Mouse (Mus musculus) cerebral cortex, adult 2 months (tissue): Measurements from ENCODE around the gene Hagh.

Experiments used
- WGBS: fragments of 180-500 bp; shearing (Covaris S2); methylation state at CpG from one replicate; pipeline ENCODE4 v1.1.7; 2018; 5-methylcytosine and 5-hydroxymethylcytosine counted together

Gene Hagh

DNA sequence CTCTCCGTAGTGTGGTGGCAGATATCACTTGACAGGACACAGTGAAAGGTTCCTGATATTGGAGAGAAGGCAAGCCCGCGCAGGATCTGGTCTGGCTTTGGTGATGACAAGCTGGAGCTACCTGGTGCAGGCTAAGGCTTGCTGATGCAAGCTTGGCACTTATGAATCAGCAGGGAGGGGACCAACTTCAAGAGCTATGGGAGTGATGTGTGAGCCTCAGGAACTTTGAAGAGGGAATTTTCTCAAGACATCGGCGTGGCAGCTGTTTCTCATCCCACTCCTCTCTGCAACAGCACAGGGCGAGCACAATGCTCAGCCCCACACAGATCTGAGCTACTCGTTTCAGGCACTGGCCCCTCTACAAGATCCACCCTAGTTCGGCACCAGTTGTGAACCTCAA is at the start of gene Hagh:
TSS of gene Hagh (plus strand) at position 302 of the 400 bp plus-strand sequence.
- WGBS: 53% methylated on average over 8 of the region's 8 CpGs

DNA sequence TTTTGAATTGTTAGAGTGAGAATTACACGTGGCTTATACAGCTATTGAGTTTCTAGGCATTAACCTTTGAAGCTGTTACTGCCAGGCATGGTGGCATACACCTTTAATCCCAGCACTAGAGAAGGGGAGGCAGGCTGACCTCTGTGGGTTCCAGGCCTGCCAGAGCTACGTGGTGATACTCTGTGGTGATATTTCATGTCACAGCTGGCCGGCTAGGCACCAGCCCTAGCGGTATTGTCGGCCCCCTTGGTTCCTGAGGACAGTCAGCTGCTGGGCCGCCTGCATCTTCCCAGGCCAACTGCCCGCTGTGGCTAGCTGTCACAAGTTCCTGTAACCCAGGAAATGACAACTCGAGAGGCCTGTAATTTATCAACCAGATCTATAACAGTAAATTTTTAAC is 47.8 kb upstream of the Hagh start:
- 78% methylated on average over 8 of the region's 8 CpGs for WGBS

DNA sequence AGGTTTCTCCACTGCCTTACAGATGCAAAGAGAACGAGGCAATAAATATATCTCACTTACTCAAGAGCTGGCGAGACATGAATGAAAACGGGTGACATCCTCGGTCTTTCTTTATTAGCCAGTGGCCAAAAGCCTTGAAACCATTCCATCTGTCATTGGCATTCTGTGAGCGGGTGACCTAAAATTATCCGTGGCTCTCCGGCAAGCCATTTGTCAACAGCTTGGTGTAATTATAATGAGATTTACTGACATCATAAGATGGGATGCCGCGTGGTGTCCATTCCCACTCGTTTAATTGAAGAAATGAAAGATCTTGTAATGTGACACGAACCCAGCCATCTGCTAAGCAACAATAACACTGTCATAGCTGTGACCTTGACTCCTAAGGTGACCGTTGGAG is 45.2 kb upstream of the Hagh start:
- WGBS: 66% methylated on average over 12 of the region's 12 CpGs

DNA sequence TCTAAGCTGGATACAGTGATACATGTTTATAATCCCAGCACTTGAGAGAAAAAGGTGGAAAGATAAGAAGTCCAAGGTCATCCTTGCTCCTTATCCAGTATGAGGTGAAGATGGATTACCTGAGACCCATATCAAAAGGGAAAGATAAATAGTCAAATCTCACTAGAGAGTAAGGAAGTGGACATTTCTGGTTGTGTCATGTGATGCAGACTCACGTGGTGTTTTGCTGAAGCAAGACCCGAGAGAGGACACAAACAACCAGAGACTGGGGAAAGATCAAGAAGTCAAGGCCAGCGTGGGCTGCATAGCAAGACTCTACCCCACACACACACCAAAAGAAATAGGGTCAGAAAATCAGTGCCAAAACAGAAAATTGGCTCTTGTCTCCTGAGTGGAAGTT is 43.0 kb upstream of the Hagh start:
- WGBS: 71% methylated on average over 3 of the region's 3 CpGs

DNA sequence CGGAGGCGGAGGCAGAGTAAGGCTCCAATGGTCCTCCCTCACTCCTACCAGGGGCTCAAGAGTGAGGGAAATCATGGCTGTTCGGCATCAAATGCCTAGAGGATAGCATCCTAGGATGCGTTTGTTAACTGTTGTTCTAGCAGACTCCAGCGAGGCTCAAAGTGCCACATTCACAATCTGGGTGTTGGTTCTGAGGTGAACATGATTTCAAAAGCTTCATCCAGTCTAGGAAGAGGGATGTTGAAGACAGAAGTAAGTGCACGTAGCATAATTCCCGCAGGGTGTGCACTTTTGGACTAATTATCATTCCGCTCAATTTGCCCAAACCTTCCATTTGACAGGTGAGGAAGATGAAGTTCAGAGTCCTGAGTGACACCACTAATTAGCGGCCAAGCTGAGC is 41.7 kb upstream of the Hagh start:
- WGBS: 62% methylated on average over 9 of the region's 9 CpGs

DNA sequence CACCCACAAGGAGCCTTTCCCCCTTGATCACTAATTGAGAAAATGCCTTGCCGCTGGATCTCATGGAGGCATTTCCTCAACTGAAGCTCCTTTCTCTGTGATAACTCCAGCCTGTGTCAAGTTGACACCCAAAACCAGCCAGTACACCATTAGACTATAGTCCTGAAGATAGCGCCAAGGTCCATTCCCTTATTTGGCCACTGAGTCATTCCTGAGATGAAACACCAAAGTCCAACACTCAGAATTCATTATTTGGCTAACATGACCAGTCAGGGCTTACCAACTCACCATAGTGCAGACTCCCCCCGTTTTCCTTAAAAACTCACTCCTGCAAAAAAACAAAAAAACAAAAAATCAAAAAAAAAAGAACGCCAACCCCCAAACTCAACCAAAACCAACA is 40.5 kb upstream of the Hagh start:
- WGBS: 88% methylated on average over 4 of the region's 4 CpGs

DNA sequence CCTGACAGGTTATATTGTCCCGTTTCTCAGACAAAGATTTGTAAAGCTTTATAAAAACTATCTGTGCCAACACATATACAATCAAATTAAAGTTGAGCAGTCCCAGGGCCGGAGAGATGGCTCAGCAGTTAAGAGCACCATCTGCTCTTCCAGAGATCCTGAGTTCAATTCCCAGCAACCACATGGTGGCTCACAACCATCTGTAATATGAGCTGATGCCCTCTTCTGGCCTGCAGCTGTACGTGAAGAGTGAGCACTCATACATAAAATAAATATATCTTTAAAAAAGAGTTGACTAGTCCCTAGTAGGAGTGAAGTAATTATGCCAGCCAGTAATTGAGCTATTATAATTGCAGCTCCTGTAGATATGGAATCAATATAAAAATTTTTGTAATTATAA is 39.4 kb upstream of the Hagh start:
- 66% methylated on average over 3 of the region's 3 CpGs for WGBS

DNA sequence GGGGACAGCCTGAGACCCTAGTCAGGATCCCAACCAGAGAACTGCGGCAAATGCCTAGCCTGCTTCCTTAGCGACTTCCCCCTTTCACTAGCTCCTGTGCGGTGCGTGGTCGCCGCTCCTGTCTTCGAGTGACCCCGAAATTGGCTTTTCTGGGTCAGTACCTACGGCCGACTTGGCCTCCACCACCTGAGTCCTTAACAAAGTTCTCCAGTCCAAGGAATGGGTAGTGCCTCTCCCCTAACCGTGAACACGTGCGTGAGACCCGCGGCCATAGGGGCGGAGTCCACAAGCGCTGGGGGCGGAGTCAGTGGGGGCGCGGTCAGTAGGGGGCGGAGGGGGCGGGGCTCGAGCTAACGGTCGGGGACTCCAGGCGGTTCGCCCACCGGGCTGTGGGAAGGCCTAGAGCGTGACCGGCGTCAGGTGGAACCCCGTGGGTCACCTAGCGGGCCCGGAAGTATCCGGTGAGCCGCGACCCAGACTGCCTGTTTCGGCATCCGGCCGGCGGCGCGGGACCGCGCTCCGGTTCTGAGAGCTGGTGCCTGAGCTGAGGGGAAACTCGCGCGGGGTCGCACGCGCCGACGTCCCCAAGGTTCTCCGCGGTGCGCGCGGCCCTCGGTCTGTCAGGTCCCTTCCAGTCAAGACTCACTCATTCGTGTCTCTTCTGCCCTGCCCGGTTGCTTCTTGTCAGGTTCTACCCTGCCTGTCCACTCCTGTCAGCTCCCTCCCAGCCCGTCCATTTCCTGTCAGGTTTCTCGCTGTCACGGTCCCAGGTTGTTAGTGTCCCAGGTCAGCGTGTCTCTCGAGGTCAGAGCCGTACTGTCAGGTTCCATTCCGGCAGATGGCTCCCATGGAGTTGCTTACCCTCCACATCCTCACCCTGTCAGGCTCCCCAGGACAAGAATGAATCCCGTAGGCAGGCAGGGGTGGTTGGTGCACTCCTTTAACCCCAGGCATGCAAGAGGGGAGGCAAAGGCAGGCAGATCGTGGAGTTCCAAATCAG is 35.7 kb upstream of the Hagh start, which contains the start of gene Meiob:
TSS of gene Meiob (plus strand) at position 338 of the 1,000 bp plus-strand sequence.
- 2% methylated on average over 71 of the region's 71 CpGs for WGBS

DNA sequence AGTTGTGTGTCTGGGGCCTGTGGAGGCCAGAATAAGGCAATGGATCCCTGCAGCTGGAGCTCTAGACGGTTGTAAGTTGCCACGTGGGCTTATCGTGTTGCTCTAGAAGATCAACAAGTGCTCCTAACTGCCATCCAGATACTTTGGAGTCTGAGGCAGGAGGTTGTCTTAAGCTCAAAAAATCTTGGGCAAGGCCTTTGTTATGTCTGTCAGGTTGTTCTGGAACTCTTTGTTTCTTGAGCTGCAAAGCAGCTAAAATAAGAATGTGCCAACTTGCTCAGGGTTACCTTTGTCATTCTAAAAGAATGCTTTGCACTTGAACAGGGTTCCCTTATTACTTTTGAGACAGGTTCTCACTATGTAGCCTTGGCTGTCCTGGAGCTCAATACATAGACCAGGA is 28.7 kb upstream of the Hagh start:
- WGBS: 85% methylated on average over 3 of the region's 3 CpGs

DNA sequence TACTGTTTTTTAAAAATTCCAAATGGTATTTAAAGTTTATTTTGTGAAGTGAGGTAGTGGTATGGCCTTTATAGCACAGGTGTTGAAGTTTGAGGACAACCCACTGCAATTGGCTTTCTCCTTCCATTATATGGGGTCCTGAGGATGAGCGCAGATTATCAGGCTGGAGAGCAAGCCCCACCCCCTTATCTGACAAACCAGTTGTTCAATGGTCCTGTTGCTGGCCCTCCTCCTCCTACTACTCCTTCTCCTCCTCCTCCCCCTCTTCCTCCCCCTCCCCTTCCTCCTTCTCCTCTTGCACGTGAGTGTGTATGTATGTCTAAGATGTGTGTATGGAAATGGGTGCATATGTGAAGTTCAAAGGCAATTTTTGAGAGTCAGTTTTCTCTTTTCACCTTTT is 27.7 kb upstream of the Hagh start:
- 57% methylated on average over 2 of the region's 2 CpGs for WGBS

DNA sequence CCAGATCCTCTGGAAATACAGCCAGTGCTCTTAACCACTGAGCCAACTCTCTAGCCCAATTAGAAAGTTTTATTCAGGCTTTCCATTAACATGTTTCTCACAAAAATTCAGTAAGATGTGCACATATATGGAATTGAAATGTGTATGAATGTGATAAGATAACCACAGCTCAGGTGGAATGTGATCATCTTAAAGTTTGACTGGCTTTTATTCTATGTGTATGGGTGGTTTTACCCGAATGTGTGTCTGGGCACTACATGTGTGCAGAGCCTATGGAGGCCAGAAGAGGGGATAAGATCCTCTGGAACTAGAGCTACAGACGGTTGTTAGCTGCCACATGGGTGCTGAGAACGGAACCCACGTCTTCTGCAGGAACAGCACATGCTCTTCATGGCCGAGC is 24.7 kb upstream of the Hagh start:
- WGBS: 82% methylated on average over 5 of the region's 5 CpGs

DNA sequence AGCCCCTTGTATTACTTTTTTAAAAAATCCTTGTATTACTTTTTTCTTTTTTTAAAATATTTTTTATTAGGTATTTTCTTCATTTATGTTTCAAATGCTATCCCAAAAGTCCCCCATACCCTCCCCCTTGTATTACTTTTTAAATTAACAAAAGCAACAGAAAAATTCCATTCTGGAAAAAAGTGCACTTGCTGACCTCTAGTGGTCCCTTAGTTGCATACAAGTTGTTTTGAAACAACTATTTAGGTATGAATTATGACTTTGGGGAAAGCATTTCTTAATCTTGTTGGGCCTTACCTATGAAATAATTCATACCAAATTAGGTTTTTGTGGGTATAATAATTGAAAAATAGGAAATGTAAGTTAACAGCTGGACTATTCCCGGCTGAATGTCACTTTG is 22.4 kb upstream of the Hagh start:
- WGBS: 44% methylated on average over 1 of the region's 1 CpGs

DNA sequence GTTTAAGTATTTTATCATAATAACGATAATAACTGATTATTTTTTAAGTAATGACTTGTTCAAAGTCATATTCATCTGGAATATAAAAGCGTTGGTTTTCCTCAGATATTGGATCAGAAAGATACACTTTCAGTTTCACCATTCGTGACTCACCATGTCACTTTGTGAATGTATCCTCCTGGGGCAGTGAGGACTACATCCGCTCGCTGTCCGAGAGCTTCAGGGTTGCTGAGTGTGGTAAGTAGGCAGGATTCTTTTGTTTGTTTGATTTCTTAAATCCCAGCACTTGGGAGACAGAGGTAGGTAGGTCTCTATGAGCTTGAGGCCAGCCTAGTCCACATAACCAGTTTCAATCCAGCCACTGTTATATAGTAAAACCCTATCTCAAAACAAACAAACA is 21.8 kb upstream of the Hagh start:
- whole genome bisulfite sequencing: 56% methylated on average over 6 of the region's 6 CpGs

DNA sequence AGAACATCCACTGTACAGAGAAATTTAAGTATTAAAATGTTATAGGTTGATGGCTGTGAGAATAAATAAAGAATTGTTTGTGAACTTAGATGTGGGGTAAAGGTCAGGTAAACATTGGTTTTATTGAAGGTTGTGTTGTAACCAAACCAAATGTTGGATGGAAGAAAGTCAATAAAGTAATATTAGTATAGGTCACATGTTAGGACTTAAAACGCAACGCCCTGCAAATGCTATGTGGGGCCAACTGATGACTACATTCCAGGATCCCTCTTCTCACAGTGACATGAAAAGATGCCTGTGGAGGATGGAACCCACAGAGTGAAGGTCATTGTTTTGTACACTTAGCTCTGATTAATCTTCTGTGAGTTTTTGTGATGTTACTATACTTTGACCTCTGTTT is 20.5 kb upstream of the Hagh start:
- WGBS: 74% methylated on average over 2 of the region's 2 CpGs

DNA sequence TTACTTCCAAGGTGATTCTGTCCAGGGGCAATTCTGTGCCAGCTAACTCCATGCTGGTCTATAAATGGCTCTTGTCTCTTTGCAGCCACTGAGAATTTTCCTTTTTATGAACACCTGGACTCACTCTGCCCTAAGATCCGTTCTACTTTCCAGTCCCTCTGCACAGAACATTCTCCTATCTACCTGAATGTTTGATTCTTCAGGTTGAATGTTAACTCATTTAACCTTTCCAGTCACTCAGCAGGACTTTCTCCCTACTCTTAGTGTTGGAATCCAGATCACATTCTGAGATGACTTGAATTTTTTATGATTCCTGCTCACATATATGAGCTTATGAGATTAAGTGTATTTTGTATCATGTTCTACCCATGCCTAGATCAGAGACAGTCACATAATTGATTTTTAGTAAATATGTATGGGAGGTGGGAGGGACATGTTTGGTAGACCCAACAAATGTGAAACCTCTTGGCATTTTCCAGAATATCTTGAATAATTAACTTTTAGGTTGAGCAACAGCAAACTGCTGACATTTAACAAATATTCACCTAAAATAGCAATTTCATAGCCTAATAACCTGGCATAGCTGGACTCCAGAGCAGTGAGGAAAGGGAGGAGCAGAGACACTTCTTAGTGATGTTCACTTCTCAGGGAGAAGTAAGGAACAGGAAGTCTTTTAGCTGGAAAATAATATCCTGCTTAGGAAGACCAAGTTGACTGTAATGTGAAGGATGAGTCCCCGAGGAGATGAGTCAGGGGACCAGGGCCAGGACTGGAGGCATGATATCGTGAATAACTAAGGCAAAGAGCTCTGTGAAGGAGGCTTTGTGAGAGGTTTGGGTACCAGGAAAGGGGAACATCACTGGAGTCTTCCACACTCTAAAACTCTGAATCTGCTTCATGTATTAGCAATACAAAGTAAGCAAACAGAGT is 18.3 kb upstream of the Hagh start:
- 58% methylated on average over 3 of the region's 3 CpGs for WGBS

DNA sequence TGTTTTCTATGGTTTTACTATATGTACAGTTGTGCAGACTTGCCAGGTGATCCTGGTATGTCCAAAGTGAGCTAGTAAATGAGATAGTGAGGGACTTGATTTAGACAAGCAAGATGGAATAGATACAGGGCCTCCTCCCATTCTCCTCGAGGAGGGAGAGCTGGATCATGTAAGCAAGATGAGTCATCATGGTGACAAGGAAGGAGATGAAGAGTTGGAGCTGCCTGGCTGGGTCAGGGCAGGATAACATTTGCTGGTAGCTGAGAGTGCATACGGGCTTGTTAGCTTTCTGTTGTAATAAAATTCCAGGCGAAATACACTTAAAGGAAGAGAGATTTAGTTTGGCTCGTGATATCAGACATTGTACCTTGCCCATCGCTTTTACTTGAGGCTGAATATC is 398 bp downstream of the Hagh start:
- 52% methylated on average over 5 of the region's 5 CpGs for WGBS

DNA sequence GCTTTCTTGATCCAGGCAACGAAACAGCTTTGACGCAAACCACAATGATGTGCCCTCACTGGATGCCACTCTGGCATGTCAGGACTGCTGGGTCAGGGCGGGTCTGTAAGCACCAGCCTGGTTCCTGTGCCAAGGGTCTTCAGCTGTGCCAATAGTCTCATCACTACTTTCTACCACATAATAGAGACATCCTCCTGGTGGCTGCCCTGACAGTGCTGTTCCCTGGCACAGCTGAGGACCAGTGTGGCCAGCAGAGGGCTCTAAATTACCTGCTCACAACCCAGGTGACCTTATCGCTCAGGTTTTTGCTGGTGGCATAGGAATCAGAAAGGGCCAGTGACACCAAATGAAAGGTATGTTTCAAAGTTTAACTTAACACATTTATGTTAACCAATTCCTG is 1.2 kb downstream of the Hagh start:
- WGBS: 69% methylated on average over 4 of the region's 4 CpGs

DNA sequence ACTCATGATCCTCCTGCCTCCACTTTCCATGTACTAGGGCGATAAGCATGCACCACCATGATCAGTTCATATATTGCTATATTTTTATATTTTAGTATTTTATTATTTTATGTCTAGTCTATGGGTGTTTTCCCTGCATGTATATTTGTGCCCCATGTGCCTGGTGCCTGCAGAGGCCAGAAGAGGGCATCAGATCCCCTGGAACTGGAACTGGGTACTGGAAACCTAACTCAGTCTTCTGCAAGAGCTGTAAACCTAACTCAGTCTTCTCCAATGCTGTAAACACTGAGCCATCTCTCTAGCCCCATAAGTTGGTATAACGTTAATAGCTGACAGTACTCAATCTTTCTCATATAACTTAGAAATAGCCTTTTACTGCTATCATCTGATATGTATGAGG is 2.7 kb downstream of the Hagh start:
- WGBS: 73% methylated on average over 2 of the region's 2 CpGs

DNA sequence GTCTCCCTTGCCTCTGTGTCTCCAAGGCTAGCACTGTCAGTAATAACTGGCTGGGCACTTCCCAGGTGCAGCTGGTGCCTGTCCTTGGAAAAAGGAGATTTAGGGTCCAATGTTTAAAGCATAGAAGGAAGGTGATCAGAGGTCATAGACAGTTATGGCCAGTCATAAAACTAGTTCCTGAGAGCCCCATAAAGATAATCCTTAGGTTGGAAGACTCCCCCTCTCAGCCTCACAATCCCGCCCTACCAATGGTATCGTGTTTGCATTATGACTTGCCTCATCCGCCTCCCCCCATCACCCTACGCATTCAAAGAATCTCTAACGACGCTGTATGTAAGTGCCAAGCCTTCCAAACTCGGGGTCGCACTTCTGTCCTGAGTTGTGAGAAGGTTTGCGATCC is 4.6 kb downstream of the Hagh start:
- WGBS: 59% methylated on average over 9 of the region's 9 CpGs

DNA sequence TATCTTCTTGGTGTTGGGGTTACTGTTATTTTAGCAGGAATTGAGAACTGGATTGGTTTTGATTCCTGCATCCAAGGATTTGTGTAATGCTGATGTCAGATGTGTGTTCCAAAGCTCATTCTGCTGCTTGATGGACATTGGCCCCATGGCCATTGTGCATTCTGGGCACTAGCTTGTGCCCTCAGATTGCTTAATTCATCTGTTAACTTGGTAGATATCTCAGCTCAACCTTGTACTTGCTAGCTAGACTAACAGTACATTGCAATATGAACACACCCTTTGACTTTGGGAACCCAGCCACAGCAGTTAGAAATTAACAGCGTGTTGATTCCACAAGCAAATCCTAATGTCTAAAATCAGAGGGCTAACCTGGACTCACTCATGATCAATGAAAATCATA is 7.4 kb downstream of the Hagh start:
- WGBS: 100% methylated on average over 1 of the region's 1 CpGs

DNA sequence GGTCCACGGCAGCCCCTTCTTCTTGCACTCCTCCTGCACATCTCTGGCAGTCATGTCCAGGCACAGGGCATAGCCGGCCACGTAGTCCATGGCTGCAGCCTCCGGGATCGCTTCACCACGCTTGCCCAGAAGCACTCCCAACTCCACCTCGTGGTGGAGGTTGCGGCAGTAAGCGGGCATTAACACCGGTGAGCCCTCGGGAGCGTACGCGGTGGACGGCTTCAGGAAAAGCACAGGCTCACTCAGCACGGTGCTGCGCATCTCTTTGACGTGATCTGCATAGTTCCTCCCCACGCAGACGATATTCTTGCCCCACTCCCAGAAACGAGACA is 9.8 kb downstream of the Hagh start:
- 0% methylated on average over 21 of the region's 21 CpGs for WGBS

DNA sequence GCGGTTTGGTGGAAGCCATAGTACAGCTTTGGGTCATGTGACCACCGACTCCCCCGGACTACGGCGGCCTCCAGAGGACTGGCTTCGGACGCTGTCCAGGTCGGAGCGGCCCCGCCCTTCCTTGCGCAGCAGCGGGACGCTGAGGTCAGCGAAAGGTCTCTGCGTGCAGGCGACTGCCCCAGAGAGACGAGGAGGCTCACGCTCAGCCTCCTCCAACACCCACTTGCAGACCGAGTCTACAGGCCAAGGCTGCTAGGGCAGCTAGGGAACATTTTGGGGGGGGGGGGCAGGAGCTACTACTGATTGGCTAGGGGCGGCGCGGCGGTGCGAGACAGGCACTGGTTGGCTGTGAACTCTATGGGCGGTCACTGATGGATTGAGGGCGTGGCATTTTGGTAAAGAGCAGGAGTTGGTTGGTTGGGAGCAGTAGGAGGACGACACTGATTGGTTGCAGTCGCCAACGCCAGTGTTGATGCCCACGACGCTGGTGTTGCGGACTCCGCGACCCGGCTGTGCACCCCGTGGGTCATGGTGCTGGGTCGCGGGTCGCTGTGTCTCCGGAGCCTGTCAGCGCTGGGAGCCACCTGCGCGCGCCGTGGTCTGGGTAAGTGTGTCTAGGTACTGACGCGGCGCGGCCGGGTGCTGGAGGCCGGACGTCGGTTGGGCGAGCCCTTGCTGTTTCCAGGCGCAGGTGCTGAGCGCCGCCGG is 10.3 kb downstream of the Hagh start, which contains the start of gene Fahd1:
TSS of gene Fahd1 (minus strand) at position 300 of the 708 bp plus-strand sequence.
- under 1% methylated on average over 58 of the region's 58 CpGs for WGBS
